Mouse (Mus musculus) naive thymus-derived CD4-positive, alpha-beta T cell, adult 2 months (primary cell): ENCODE results near the gene Podn.

Experiments
- DNase-seq: peaks from one replicate; pipeline ENCODE4 v3.0.0-alpha.2; 2011; ENCODE audit warnings: low read depth

Gene Podn

DNA sequence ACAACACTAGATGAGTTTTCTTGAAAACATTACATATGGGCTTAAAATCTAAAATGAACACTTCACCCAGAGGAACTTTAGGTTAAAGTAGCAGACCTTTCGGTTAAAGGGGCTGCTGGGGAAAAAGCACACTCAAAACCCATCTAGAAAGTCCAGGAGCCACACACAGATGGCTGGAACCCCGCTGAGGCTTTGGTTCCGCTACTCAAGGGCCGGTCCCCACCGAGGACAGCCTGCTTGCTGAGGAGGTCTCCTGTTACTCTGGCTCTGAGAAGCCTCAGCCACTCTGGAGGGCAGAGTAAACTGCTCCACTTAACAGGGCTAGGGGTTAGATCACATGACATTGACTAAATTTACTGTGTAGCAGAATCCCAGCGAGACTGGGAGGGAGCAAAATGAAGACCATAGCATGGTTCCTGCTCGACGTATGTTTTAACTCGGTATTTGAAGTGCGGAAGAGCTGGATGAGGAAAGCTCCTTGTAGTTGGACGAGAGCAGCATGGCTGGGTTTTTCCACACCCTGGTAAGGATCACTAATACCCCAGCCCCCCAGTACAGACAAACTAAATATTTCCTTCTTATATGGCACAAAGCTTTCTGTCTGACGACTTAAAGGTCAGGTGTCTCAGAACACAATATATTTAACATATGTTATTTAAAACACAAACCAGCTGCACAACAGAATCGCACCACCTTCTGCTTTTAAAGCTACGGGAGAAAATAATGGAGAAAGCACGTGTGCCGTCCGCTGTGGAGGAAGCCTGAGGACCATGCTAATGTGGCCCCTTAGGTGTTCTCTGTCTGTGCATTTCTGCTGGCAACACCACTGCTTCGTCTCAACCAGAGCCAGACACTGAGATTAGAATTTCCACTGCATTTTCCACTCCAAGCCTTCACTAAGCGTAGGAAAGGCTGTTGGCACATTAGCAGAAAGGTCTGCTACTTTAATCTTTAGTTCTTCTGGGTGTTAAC, 50.8 kb downstream of the Podn start:
- DNase-seq: no peak

GRCm38 (mm10) chr4:108037027-108037426, 59.2 kb downstream of the Podn start:
- DNase-seq: no peak

GRCm38 (mm10) chr4:108033041-108033764, 63.0 kb downstream of the Podn start:
- DNase-seq: no peak

DNA sequence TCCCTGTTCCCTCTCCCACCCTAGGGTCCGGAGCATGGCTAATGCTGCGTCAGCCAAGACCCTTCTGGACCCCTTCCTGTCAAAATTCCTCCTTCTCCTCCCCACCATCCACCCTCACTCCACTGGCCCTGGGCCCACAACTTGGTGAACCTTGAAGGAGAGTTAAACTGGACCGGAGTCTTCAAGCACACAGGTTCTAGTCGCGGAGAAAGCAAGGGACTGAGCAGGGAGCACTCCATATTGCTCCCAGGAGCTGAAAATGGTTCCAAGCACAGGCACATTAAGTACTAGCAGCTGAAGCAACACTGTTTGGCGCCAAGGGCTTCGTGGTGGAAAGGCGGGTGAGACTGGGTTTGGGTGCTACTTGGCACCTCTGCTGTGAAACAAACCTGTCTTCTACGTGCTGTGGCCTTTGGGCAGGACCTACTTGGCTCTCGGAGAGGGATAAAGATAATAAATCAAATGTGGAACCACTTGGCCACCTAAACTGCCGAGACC, 63.8 kb downstream of the Podn start:
- no peak for DNase-seq

GRCm38 (mm10) chr4:108031502-108032351, 64.5 kb downstream of the Podn start:
- no peak for DNase-seq

DNA sequence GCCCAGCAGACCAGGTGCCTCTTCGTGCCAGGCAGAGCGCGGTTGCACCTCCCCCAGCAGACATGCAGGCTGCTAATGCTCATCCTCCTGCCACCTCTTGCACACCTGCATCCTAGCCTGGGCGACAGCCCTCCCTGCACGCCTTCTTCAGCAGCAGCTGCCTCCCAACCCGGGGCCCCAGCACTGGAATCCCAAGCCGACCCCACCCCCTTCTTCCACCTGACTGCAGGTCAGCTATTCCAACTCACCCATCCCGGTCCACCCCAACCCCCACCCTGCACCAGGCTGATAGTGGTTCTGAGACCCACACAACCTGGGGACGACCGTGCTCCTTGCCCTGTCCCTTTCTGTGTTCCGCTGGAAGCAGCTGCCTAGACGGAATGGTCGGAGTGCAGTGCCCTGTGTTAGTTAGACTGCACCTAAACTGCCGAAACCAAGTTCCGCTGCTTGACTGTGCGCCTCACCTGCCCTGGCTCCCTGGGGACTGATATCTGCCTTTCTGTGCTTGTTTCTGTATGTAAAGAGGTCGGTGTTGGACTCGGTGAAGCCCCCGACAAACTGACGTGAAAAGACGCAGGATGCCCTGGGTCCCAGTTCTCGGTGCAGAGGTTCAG, 65.2 kb downstream of the Podn start:
- DNase-seq: no peak

- no peak for DNase-seq
These were observed 70.1 kb downstream of the Podn start for GRCm38 (mm10) chr4:108026193-108026592.

DNA sequence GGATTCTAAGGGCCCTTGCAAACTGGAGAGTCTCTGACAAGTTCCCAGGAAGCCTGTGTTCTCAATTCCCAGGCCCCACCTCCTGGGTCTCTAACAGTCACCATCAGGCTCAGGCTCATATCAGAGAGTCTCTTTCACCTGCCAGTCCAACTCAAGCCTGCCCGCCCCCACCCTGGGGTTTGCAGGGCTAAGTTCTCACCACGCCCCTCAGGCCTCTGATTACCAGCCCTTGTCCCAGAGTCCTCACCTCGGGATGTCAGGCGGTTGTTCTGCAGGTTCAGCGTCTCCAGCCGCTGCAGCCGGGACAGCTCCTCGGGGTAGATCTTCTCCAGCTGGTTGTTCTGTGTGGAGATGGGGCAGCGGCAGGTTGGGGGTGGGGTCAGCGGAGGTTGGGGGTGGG, 71.0 kb downstream of the Podn start:
- no peak for DNase-seq

DNA sequence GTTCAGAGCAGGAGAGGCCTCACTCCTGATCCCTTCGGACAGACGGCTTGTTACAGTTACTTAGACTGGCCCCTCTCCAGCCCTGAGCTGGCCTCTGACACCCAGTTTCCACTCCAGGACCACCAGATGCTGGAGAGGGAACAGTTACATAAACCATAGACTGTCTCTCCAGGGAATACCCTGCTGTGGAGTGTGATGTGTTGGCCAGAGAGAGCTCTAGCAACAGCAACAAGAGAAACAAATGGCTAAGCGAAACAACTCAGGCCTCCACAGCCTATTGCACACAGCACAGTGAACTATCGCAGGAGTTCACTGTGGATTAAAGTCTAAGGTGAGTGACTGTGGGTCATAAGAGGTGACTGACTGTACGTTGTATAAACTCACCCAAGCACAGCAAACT, 71.6 kb downstream of the Podn start:
- no peak for DNase-seq

GRCm38 (mm10) chr4:108023186-108023585, 73.1 kb downstream of the Podn start:
- DNase-seq: no peak

GRCm38 (mm10) chr4:108020178-108020577, 76.1 kb downstream of the Podn start:
- no peak for DNase-seq

DNA sequence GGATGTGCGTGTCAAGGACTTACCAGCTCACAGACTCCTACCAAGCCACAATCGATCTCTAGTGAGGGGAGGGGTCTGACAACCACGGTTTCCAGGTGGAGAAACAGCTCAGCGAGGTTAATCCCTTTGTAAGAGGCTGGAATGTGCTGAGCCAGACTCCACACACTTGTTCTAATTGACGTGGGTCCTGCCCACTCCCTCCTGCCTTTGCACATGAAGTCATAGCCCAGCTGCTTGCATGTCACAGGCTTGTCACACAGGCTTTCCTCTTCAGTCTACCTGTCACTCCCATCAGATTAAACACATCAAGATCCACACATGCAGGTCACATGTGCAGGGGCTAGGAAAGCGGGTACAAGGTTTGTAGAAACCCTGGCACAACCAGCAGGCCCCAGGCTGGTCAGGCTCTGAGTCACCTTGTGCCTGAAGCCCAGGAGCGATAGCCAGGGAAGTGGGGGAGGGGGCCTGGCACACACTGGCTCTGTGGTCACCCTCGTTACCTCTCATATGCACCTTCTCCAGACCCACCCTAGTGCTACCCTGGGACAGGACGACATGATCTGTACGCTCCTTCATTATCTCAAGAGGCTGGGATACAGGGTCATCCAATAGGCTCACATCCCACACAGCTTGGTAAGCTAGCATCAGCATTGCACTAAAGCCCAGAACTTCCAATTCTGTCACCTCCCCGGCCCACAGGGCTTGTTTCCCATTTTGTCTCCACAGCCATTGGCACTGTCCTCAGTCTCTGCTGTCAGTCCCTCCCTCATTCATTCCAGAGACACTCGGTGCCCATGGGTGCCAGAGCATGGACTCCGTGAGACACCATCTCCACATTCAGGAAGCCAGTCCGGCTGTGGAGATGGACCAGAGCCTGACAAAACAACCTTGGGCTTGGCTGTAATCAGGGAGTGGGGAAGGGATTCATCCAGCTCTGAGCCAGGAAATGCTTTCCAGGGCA, 77.0 kb downstream of the Podn start:
- DNase-seq: no peak

GRCm38 (mm10) chr4:108018241-108018923, 77.9 kb downstream of the Podn start:
- no peak for DNase-seq

- DNase-seq: no peak
These were observed 78.4 kb downstream of the Podn start for GRCm38 (mm10) chr4:108017839-108018238.

DNA sequence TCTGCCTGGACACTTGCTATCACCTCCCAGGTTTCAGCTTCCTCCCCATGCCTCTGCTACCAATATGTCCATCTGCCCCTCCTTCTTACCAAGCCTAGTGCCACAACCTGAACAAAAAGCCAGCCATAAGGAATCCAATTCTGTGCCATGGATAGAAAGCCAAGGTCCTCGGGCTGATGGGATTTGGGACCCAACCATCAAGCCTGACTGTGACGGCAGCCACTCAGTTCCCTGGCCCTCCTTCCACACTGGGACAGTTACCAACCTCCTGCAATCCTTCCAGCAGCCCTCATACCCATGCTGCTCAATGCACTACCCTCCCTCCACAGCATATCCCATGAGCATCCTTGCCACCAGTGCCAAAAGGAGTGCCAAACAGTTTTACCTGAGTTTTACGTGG, 79.9 kb downstream of the Podn start:
- no peak for DNase-seq

GRCm38 (mm10) chr4:108015067-108015765, 81.0 kb downstream of the Podn start:
- no peak for DNase-seq

DNA sequence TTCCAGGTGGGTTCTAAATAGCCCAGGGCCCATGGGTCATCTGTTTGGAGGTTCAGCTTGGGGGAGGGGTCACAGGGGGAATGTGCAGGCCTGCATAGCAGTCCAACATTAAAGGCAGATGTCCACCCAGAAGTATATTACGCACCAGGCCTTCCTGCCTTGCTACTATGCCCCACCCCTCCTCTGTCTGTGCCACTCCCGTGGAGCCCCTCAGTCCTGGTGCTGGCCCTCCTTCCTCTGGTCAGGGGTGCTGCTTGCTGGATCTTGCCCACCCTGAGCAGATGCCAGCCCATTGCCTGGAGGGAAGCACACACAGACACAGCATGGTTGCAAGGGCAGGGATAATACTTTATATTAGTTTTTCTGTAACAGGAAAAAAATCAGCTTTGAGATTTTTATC, 81.8 kb downstream of the Podn start:
- no peak for DNase-seq

DNA sequence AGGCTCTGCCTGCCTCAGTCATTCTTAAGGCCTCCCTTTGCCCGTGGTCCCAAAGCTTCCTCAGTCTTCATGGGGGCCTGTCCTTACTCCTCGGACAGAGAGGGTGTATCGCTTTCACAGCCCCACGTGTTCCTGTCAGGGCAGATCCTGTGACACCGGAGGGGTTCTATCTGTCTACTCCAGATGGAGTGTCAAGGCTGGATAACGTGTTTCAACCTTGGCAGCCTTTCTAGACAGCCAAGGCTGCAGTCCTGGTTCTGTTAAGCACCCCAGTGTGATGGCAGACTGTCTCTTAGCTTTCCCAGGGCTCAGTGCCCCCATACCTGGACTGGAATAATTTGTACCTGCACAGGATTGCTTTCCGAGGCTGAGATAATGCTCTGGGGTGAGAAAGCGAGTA, 87.7 kb downstream of the Podn start:
- DNase-seq: no peak

- no peak for DNase-seq
These were observed 88.6 kb downstream of the Podn start for GRCm38 (mm10) chr4:108007532-108008103.
